Mouse (Mus musculus) cerebellum, adult 2 months (tissue): Measurements from ENCODE around the gene Gm3250.

Source experiments
- CTCF ChIP-seq: fragments of 200-500 bp; IDR thresholded peaks from 2 replicates; pipeline ENCODE4 v1.5.1; 2011; ENCODE audit warnings: low read depth, mild to moderate bottlenecking, control low read depth, low read length, moderate library complexity, borderline replicate concordance; ENCODE audit not compliant: insufficient read depth
- POLR2A ChIP-seq: fragments of 200-500 bp; IDR thresholded peaks from 2 replicates; pipeline ENCODE4 v1.6.1; 2011; ENCODE audit warnings: low read length, control low read depth, borderline replicate concordance; ENCODE audit not compliant: insufficient read depth

DNA sequence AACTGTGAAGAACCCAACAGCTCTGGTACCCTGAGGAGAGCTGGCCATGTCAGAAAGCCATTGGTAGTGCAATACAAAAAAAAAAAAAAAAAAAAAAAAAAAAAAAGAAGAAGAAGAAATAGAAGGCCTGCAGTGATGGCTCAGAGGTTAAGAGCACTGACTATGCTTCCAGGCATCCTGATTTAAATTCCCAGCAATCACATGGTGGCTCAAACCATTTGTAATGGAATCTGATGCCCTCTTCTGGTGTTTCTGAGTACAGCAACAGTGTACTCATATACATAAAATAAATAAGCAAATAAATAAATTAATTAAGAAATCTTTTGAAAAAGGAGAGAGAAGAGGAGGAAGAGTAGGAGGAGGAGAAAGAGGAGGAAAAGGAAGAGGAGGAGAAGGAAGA lies 28.9 kb downstream of the Gm3250 start:
- TF ChIP-seq CTCF (no peak), POLR2A (no peak)
